In the genomic region with DNA sequence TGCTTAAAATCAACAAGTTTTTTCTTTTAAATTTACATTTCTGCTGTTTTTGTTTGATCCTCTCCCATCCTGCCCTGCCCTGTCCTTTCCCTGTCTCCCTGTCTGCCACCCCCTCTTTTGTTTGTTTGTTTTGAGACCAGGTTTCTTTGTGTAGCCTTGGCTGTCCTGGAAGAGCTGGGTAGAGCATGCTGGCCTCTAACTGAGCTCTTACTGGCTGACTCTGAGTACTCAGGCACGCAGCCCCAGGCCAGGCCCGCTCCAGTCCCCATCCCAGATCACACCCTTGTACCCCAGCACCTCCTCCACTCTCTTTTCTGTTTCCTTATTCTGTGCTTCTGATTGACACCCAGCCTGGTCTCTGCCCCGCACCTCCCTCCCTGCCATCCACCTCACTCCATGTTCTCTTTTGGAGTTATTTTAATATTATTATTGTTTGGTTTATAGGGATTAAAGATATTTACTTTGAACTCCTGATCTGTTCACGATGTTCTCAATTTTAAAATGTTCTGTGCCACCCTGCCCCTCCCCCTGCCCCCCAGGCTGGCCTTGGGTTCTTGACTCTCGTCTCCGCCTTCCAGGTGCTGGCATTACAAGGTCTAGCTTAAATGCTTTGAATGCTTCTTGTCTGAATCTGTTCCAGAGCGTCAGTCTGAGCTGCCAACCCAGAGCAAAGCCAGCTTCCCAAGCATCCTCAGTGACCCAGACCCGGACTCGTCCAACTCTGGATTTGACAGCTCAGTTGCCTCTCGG, we compare ENCODE assay signal across 12 mouse cellular contexts. TPM values are rescaled to one million over a fixed set of nuclear protein-coding genes. Genes with fewer than 3 reads are reported as not detected.
DNase-seq lines count a peak whose midpoint lies in the region; ATAC-seq and TF ChIP-seq lines count a peak whose summit lies in the region.
"Had no signal": no experiment of that assay in that cellular context is flagged by ENCODE, and none has a peak within 500 bp of the region (broad histone marks: within the 10 kb centered on the region; RNA-seq: fewer than 3 reads in every experiment).

No protein-coding gene starts in this region.

- no peak for DNase-seq in forebrain, embryonic 10.5 days (ENCODE audit: extremely low spot score, low spot score)
- no peak for DNase-seq in kidney, postnatal 14 days
- no peak for DNase-seq in hindbrain, postnatal 0 days (ENCODE audit: low spot score)
- DNase-seq in thymus, postnatal 10 days (ENCODE audit: low spot score in 2 of 2) = no peak
- DNase-seq in thymus, postnatal 25 days = no peak
- DNase-seq: cerebellum, postnatal 25 days; heart, adult 18-20 months had no signal

- H3K36me3 ChIP-seq in forebrain, embryonic 10.5 days (replicated peaks) = peaks cover 55% of the 10 kb centered on the region
- peaks cover 33% of the 10 kb centered on the region for H3K36me3 ChIP-seq in forebrain, embryonic 16.5 days (ENCODE audit: control insufficient read depth, insufficient read depth)
- H3K36me3 ChIP-seq in kidney, embryonic 14.5 days (ENCODE audit: control insufficient read depth, insufficient read depth, low read length) = peaks cover 44% of the 10 kb centered on the region
- H3K36me3 ChIP-seq in ES-Bruce4 (ENCODE audit: control insufficient read depth, insufficient read depth, low read length, poor library complexity, severe bottlenecking) = peaks cover 39% of the 10 kb centered on the region
- H3K36me3 ChIP-seq in hindbrain, postnatal 0 days (ENCODE audit: insufficient read depth, low read length) = peaks cover 32% of the 10 kb centered on the region

- H3K9ac ChIP-seq in forebrain, embryonic 16.5 days (replicated peaks; ENCODE audit: low read depth, low read length) = no peak overlapping the region
- no peak overlapping the region for H3K9ac ChIP-seq in kidney, embryonic 14.5 days (ENCODE audit: low read depth, low read length)
- H3K9ac ChIP-seq in ES-Bruce4 (ENCODE audit: low read depth, poor library complexity, severe bottlenecking) = peak overlapping the region; percentile 40; the same call in 1 of the 2 replicates
- no peak overlapping the region for H3K9ac ChIP-seq in hindbrain, postnatal 0 days (replicated peaks; ENCODE audit: low read length)

- H3K4me1 ChIP-seq in forebrain, embryonic 10.5 days = peaks cover 48% of the 10 kb centered on the region
- peaks cover 22% of the 10 kb centered on the region for H3K4me1 ChIP-seq in forebrain, embryonic 16.5 days (replicated peaks; ENCODE audit: control insufficient read depth, insufficient read depth, low read length)
- H3K4me1 ChIP-seq in kidney, embryonic 14.5 days (ENCODE audit: control insufficient read depth, insufficient read depth, low read length) = peaks cover 11% of the 10 kb centered on the region; the same call in 1 of the 2 replicates
- H3K4me1 ChIP-seq in ES-Bruce4 (ENCODE audit: control insufficient read depth, insufficient read depth, low read length) = peaks cover 5% of the 10 kb centered on the region
- peaks cover 6% of the 10 kb centered on the region; the same call in 1 of the 2 replicates for H3K4me1 ChIP-seq in hindbrain, postnatal 0 days (ENCODE audit: insufficient read depth, low read length)

- H3K4me2 ChIP-seq in forebrain, embryonic 16.5 days (ENCODE audit: low read length) = no peak overlapping the region; the same call in 1 of the 2 replicates
- no peak overlapping the region for H3K4me2 ChIP-seq in kidney, embryonic 14.5 days (replicated peaks; ENCODE audit: low read depth, low read length)
- H3K4me2 ChIP-seq in hindbrain, postnatal 0 days (ENCODE audit: low read depth, low read length) = 0 out of 2 replicates have a peak overlapping the region, but pooled peaks have one; percentile 7

- no peaks in the 10 kb centered on the region for H3K27me3 ChIP-seq in forebrain, embryonic 10.5 days (ENCODE audit: poor library complexity, severe bottlenecking)
- H3K27me3 ChIP-seq in forebrain, embryonic 16.5 days (replicated peaks; ENCODE audit: control insufficient read depth, insufficient read depth, low read length) = no peaks in the 10 kb centered on the region
- no peaks in the 10 kb centered on the region for H3K27me3 ChIP-seq in kidney, embryonic 14.5 days (ENCODE audit: control insufficient read depth, insufficient read depth, low read length)
- no peaks in the 10 kb centered on the region for H3K27me3 ChIP-seq in ES-Bruce4 (ENCODE audit: control insufficient read depth, insufficient read depth, low read length, poor library complexity, severe bottlenecking)
- H3K27me3 ChIP-seq in hindbrain, postnatal 0 days (ENCODE audit: insufficient read depth, low read length) = no peaks in the 10 kb centered on the region
- H3K27me3 ChIP-seq: Patski had no signal

- 91% methylated on average over 10 of the region's 10 CpGs for WGBS in forebrain, embryonic 10.5 days
- 88% methylated on average over 10 of the region's 10 CpGs for WGBS in forebrain, embryonic 16.5 days
- WGBS in kidney, embryonic 14.5 days = 90% methylated on average over 10 of the region's 10 CpGs
- WGBS in hindbrain, postnatal 0 days = 93% methylated on average over 10 of the region's 10 CpGs

- no peak for TF ChIP-seq POLR2A in ES-Bruce4 (IDR thresholded peaks at IDR 0.05; ENCODE audit: insufficient read depth, low read length)

- H3K4me3 ChIP-seq in forebrain, embryonic 10.5 days = peak overlapping the region; percentile 97; the same call in 1 of the 2 replicates
- no peak overlapping the region for H3K4me3 ChIP-seq in forebrain, embryonic 16.5 days (replicated peaks; ENCODE audit: low read length)
- H3K4me3 ChIP-seq in kidney, embryonic 14.5 days (ENCODE audit: low read length) = peak overlapping the region; percentile 5; the same call in 1 of the 2 replicates
- H3K4me3 ChIP-seq in ES-Bruce4 (ENCODE audit: low read depth, low read length) = no peak overlapping the region
- H3K4me3 ChIP-seq in hindbrain, postnatal 0 days (ENCODE audit: low read length) = no peak overlapping the region
- H3K4me3 ChIP-seq: erythroblast, embryonic 14.5 days had no signal

- no peak for ATAC-seq in forebrain, embryonic 16.5 days
- no peak for ATAC-seq in kidney, embryonic 14.5 days (ENCODE audit: low FRiP score, low TSS enrichment)
- no peak for ATAC-seq in hindbrain, postnatal 0 days
- ATAC-seq: Patski had no signal

- H3K9me3 ChIP-seq in forebrain, embryonic 10.5 days = peaks cover 13% of the 10 kb centered on the region
- H3K9me3 ChIP-seq in forebrain, embryonic 16.5 days (ENCODE audit: control insufficient read depth, low read length) = peaks cover 2% of the 10 kb centered on the region; the same call in 1 of the 2 replicates
- peaks cover 9% of the 10 kb centered on the region for H3K9me3 ChIP-seq in kidney, embryonic 14.5 days (ENCODE audit: control insufficient read depth, low read length)
- peaks cover 8% of the 10 kb centered on the region for H3K9me3 ChIP-seq in ES-Bruce4 (replicated peaks; ENCODE audit: control insufficient read depth, insufficient read depth, low read length, poor library complexity, severe bottlenecking)
- no peaks in the 10 kb centered on the region for H3K9me3 ChIP-seq in hindbrain, postnatal 0 days (ENCODE audit: low read length)

- H3K27ac ChIP-seq in forebrain, embryonic 10.5 days = no peak overlapping the region
- no peak overlapping the region for H3K27ac ChIP-seq in forebrain, embryonic 16.5 days (ENCODE audit: low read length)
- no peak overlapping the region for H3K27ac ChIP-seq in kidney, embryonic 14.5 days (ENCODE audit: low read depth, low read length)
- H3K27ac ChIP-seq in ES-Bruce4 (ENCODE audit: insufficient read depth, low read length) = no peak overlapping the region
- no peak overlapping the region for H3K27ac ChIP-seq in hindbrain, postnatal 0 days

- no peak for TF ChIP-seq EP300 in ES-Bruce4 (IDR thresholded peaks at IDR 0.05; ENCODE audit: insufficient read depth, low read depth, low read length)

- no peak for TF ChIP-seq CTCF in ES-Bruce4 (IDR thresholded peaks at IDR 0.05; ENCODE audit: low read depth, low read length)
- TF ChIP-seq CTCF in hindbrain, postnatal 0 days (IDR thresholded peaks at IDR 0.05; ENCODE audit: low read depth) = no peak

RNA-seq across cellular contexts. Expression of a gene that starts 3.0 kb away (rescaled TPM):
- 21.5 and 22.0 TPM in 2 replicates for polyA plus RNA-seq in forebrain, embryonic 10.5 days (2016; fragmentation: Nextera tagmentation; extraction: Ambion mirVana)
- polyA plus RNA-seq in forebrain, embryonic 16.5 days (2015; fragmentation: Nextera tagmentation; extraction: Ambion mirVana) = 11.9 and 13.7 TPM in 2 replicates
- 30.0 and 36.2 TPM in 2 replicates for polyA plus RNA-seq in kidney, embryonic 14.5 days (2014; fragmentation: Nextera tagmentation; extraction: Ambion mirVana)
- 60.0 and 73.3 TPM in 2 replicates for polyA plus RNA-seq in ES-Bruce4 (2011; ENCODE audit: insufficient read depth, insufficient read length, low read depth, missing spikeins)
- 26.4 and 31.7 TPM in 2 replicates for total RNA-seq in hindbrain, postnatal 0 days (2014; rRNA removed)
- polyA plus RNA-seq in hindbrain, postnatal 0 days (2015; fragmentation: Nextera tagmentation; extraction: Ambion mirVana) = 12.3 and 12.7 TPM in 2 replicates

RNA-seq across cellular contexts. Expression of a gene that starts 39.4 kb away (rescaled TPM):
- polyA plus RNA-seq in forebrain, embryonic 10.5 days (2016; fragmentation: Nextera tagmentation; extraction: Ambion mirVana) = 18.9 and 22.9 TPM in 2 replicates
- polyA plus RNA-seq in forebrain, embryonic 16.5 days (2015; fragmentation: Nextera tagmentation; extraction: Ambion mirVana) = 20.0 and 20.5 TPM in 2 replicates
- 41.3 and 45.2 TPM in 2 replicates for polyA plus RNA-seq in kidney, embryonic 14.5 days (2014; fragmentation: Nextera tagmentation; extraction: Ambion mirVana)
- 25.4 and 35.4 TPM in 2 replicates for polyA plus RNA-seq in ES-Bruce4 (2011; ENCODE audit: insufficient read depth, insufficient read length, low read depth, missing spikeins)
- 13.0 and 14.5 TPM in 2 replicates for total RNA-seq in hindbrain, postnatal 0 days (2014; rRNA removed)
- 22.3 and 24.4 TPM in 2 replicates for polyA plus RNA-seq in hindbrain, postnatal 0 days (2015; fragmentation: Nextera tagmentation; extraction: Ambion mirVana)

RNA-seq across cellular contexts. Expression of a gene that starts 59.3 kb away (rescaled TPM):
- 4.5 and 6.7 TPM in 2 replicates for polyA plus RNA-seq in forebrain, embryonic 10.5 days (2016; fragmentation: Nextera tagmentation; extraction: Ambion mirVana)
- polyA plus RNA-seq in forebrain, embryonic 16.5 days (2015; fragmentation: Nextera tagmentation; extraction: Ambion mirVana) = 10.6 and 13.0 TPM in 2 replicates
- polyA plus RNA-seq in kidney, embryonic 14.5 days (2014; fragmentation: Nextera tagmentation; extraction: Ambion mirVana) = 6.4 and 12.2 TPM in 2 replicates
- polyA plus RNA-seq in ES-Bruce4 (2011; ENCODE audit: insufficient read depth, insufficient read length, low read depth, missing spikeins) = 34.6 and 35.2 TPM in 2 replicates
- 17.4 and 17.7 TPM in 2 replicates for total RNA-seq in hindbrain, postnatal 0 days (2014; rRNA removed)
- 7.6 and 7.8 TPM in 2 replicates for polyA plus RNA-seq in hindbrain, postnatal 0 days (2015; fragmentation: Nextera tagmentation; extraction: Ambion mirVana)

Comparison
In these comparisons a context has a peak if more than half of its experiments do, and no peak if none do; other contexts are left out.
1. H3K4me3 ChIP-seq: peak in forebrain, embryonic 10.5 days (single experiment) and kidney, embryonic 14.5 days (single experiment); none in forebrain, embryonic 16.5 days (single experiment), ES-Bruce4 (single experiment) and hindbrain, postnatal 0 days (single experiment).